In genomic region chr5:103813997-103814542, GRCm38 (mm10) we compare ENCODE assay signal across 15 mouse cellular contexts.
DNase-seq lines count a peak whose midpoint lies in the region; ATAC-seq and TF ChIP-seq lines count a peak whose summit lies in the region.
"Had no signal": no experiment of that assay in that cellular context is flagged by ENCODE, and none has a peak within 500 bp of the region (broad histone marks: within the 10 kb centered on the region; RNA-seq: fewer than 3 reads in every experiment).

No protein-coding gene starts in this region.

- H3K4me2 ChIP-seq in kidney, postnatal 0 days (ENCODE audit: low read length), result no peak overlapping the region
- H3K4me2 ChIP-seq: heart, embryonic 13.5 days; hindbrain, embryonic 13.5 days; lung, embryonic 15.5 days had no signal

- no peak for TF ChIP-seq CTCF in kidney, postnatal 0 days (IDR thresholded peaks at IDR 0.05; ENCODE audit: low read depth)
- TF ChIP-seq CTCF in E14TG2a.4 (conservative IDR thresholded peaks at IDR 0.05; ENCODE audit: low read length) (no peak), ES-Bruce4 (IDR thresholded peaks at IDR 0.05; ENCODE audit: low read depth, low read length) (no peak)

- no peak for TF ChIP-seq POLR2A in ES-Bruce4 (IDR thresholded peaks at IDR 0.05; ENCODE audit: insufficient read depth, low read length)

- 0 out of 2 replicates have a peak, but pooled peaks cover 5% of the 10 kb centered on the region for H3K36me3 ChIP-seq in kidney, postnatal 0 days (ENCODE audit: insufficient read depth, low read length)
- peaks cover 64% of the 10 kb centered on the region for H3K36me3 ChIP-seq in E14TG2a.4 (ENCODE audit: insufficient read depth, low read length)
- no peaks in the 10 kb centered on the region for H3K36me3 ChIP-seq in ES-Bruce4 (ENCODE audit: control insufficient read depth, insufficient read depth, low read length, poor library complexity, severe bottlenecking)
- H3K36me3 ChIP-seq: hindbrain, embryonic 13.5 days; lung, embryonic 15.5 days had no signal

- 74% methylated on average over 12 of the region's 12 CpGs for WGBS in kidney, postnatal 0 days

- ATAC-seq in kidney, postnatal 0 days (replicated peaks; ENCODE audit: low FRiP score, low read depth), result no peak
- ATAC-seq in megakaryocyte-erythroid progenitor cell, adult 5-6 weeks (replicated peaks; ENCODE audit: low FRiP score, low TSS enrichment, poor library complexity, severe bottlenecking), result peak; percentile 40; the same call in 1 of the 2 replicates

- no peak for TF ChIP-seq EP300 in ES-Bruce4 (IDR thresholded peaks at IDR 0.05; ENCODE audit: insufficient read depth, low read depth, low read length)

- H3K4me3 ChIP-seq in kidney, postnatal 0 days (replicated peaks; ENCODE audit: low read depth, low read length), result no peak overlapping the region
- H3K4me3 ChIP-seq in E14TG2a.4 (replicated peaks; ENCODE audit: low read length), result peak overlapping the region; percentile 49
- H3K4me3 ChIP-seq in ES-Bruce4 (ENCODE audit: low read depth, low read length), result no peak overlapping the region; the same call in 1 of the 2 replicates
- H3K4me3 ChIP-seq: heart, embryonic 13.5 days; hindbrain, embryonic 13.5 days; lung, embryonic 15.5 days; myocyte had no signal

- no peak for DNase-seq in kidney, postnatal 0 days (ENCODE audit: low spot score)
- no peak for DNase-seq in kidney, postnatal 4 days
- no peak for DNase-seq in adrenal gland, postnatal 25 days
- no peak for DNase-seq in right cerebral cortex, postnatal 14 days
- DNase-seq: cerebellum, adult 11-12 months; cerebellum, postnatal 14 days; right cerebral cortex, postnatal 25 days had no signal

- H3K27ac ChIP-seq in kidney, postnatal 0 days, result 0 out of 2 replicates have a peak overlapping the region, but pooled peaks have one; percentile 63
- peak overlapping the region; percentile 60; the same call in 1 of the 2 replicates for H3K27ac ChIP-seq in ES-Bruce4 (ENCODE audit: insufficient read depth, low read length)
- H3K27ac ChIP-seq: heart, embryonic 13.5 days; hindbrain, embryonic 13.5 days had no signal

- peaks cover 3% of the 10 kb centered on the region; the same call in 1 of the 2 replicates for H3K4me1 ChIP-seq in kidney, postnatal 0 days (replicated peaks; ENCODE audit: insufficient read depth, low read length)
- peaks cover 73% of the 10 kb centered on the region for H3K4me1 ChIP-seq in E14TG2a.4 (replicated peaks; ENCODE audit: low read depth, low read length)
- H3K4me1 ChIP-seq in ES-Bruce4 (ENCODE audit: control insufficient read depth, insufficient read depth, low read length), result peaks cover 7% of the 10 kb centered on the region
- H3K4me1 ChIP-seq: hindbrain, embryonic 13.5 days had no signal

- H3K9ac ChIP-seq in kidney, postnatal 0 days (ENCODE audit: low read depth, low read length), result no peak overlapping the region
- H3K9ac ChIP-seq in ES-Bruce4 (ENCODE audit: low read depth, poor library complexity, severe bottlenecking), result no peak overlapping the region
- H3K9ac ChIP-seq: heart, embryonic 13.5 days; hindbrain, embryonic 13.5 days; lung, embryonic 15.5 days had no signal

- no peaks in the 10 kb centered on the region for H3K27me3 ChIP-seq in kidney, postnatal 0 days (ENCODE audit: insufficient read depth, low read length)
- H3K27me3 ChIP-seq in E14TG2a.4 (ENCODE audit: insufficient read depth, low read length), result no peaks in the 10 kb centered on the region
- H3K27me3 ChIP-seq in ES-Bruce4 (ENCODE audit: control insufficient read depth, insufficient read depth, low read length, poor library complexity, severe bottlenecking), result no peaks in the 10 kb centered on the region
- H3K27me3 ChIP-seq: heart, embryonic 13.5 days; hindbrain, embryonic 13.5 days; lung, embryonic 15.5 days had no signal

- no peaks in the 10 kb centered on the region for H3K9me3 ChIP-seq in kidney, postnatal 0 days (replicated peaks; ENCODE audit: low read length)
- no peaks in the 10 kb centered on the region for H3K9me3 ChIP-seq in E14TG2a.4 (ENCODE audit: low read length)
- no peaks in the 10 kb centered on the region for H3K9me3 ChIP-seq in ES-Bruce4 (replicated peaks; ENCODE audit: control insufficient read depth, insufficient read depth, low read length, poor library complexity, severe bottlenecking)
- H3K9me3 ChIP-seq: G1E; heart, embryonic 13.5 days; hindbrain, embryonic 13.5 days; lung, embryonic 15.5 days had no signal
